Mouse (Mus musculus) cerebellum, postnatal 10 days (tissue): ENCODE measurements around the gene Nlrp1a.

Experiments
- DNase-seq, 2 experiments: peaks; one replicate each; pipeline ENCODE4 v3.0.0; 2021; ENCODE audit warnings: mixed read lengths in 2 of 2

The Nlrp1a gene

DNA sequence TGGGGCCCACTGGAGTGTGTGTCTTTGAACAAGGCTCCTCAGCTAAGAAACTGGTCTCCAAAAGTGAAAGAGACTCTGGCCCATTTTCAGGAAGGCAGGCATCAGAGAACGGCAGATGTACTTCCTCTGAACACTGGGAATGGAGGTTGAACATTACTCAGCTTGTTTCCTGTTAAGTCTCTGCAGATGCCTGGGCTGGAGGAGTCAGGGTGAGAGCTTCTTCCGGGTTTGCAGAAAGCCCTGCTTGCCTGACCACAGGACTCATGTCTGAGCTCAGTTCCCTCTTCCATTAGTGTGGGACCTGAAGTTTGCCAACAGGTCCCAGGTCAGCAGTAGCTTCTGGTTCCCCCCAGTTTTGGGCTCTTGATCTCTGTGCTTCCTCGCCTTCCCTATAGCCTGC is at the start of gene Nlrp1a:
Nlrp1a (minus strand) TSS at position 44 of the 400 bp plus-strand sequence.
- DNase-seq = no peak

DNA sequence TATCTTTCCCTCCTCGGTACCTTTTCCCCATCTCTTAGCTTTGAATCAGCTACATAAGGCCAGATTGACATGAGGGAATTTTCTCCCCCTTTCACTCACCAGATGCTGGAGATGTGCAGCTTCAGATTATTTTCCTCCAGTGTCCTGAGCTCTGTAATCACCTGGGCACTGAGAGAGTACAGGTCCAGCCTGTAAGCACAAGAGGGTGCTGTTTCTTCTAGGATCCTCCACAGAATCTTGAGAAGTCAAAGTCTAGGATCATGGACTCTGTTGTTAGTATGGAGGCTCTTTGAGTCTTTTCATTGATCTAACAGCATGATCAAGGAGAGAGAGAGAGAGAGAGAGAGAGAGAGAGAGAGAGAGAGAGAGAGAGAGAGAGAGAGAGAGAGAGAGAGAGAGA is 25.1 kb upstream of the Nlrp1a start:
- DNase-seq = peak; percentile 3 to 5

DNA sequence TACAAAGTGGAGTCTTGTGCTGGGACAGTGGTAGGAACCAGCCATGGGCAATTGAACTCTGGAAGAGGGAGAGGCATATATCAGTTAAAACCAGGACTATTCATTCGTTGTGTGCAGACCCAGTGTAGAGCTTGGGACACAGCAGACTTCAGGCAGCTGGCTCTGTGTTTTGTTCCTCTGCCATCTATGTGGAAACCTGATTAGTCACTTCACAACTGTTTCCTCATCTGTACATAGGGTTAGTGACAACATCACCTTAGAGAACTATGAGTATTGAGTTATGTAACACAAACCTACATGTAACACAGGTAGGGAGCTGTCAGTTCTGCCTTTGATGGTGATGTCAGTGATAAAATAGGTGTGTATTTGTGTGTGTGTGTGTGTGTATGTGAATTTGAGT is 19.6 kb upstream of the Nlrp1a start:
- DNase-seq = no peak

DNA sequence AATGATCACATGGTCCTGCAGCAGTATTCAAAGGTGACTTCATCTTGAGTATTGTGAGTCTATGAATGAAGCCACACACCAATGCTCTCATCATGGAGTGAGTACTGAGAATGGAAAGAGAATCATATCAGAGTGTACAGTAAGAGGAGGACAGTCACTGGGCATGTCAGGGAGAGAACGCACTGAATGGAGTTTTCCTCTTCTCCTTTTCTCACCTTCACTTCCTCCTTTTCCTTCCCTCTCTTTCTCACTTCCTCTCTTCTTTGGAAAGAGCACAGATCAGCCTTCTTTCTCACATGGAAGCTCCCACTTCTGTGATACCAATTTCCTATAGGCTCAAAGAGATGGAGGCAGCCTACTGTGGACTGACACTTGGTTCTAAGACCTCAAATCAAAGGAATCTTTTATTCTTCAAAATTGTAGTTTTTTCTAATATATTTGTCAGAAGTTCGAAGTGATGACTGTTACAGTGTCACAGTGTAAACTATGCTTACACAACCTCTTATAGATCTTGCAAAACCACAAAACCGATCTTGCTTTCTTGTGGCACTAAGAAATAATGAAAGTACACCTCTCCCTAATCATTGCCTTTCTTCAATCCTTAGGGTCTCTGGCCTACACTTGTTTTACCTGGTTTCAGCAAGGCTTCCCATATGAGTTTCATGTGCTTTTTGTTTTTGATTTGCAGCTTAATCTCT is 15.1 kb upstream of the Nlrp1a start:
- no peak for DNase-seq

DNA sequence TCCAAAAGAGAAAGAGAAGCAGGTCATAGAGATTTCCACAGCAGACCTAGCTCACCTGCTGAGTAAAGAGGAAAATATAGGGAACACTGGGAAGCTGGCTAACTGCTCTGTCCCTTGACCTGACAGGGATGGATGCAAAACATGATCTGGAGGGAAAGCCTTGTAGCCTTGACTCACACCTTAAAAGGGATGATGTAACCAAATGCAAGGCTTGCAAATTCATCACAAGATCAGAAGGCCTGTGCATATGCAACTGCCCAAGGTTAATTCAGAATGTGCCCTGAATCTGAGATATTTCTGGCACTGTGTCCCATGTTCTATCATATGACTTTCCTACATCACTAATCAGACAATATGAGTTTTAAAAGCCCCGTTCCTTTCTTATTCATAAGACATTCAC is 10.8 kb upstream of the Nlrp1a start:
- no peak for DNase-seq

DNA sequence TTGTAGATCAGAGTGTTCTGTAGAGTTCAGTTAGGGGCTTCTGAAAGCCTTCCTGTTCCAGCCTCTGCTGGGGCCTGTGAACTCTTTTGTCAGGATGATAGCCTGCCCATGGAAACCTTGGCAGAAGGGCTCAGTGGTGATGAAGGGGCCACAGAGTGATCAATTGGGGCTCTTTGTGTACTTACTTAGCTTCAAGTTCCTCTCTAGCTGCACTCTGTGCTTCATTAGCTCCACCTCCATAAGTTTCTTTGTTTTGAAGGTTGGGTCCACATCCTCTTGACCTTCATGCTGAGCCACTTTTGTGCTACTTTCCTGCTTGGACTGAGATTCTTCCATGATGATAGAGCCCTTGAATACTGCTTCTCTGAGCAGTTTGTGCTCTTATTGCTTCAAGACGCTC is 2.5 kb downstream of the Nlrp1a start:
- DNase-seq = no peak

DNA sequence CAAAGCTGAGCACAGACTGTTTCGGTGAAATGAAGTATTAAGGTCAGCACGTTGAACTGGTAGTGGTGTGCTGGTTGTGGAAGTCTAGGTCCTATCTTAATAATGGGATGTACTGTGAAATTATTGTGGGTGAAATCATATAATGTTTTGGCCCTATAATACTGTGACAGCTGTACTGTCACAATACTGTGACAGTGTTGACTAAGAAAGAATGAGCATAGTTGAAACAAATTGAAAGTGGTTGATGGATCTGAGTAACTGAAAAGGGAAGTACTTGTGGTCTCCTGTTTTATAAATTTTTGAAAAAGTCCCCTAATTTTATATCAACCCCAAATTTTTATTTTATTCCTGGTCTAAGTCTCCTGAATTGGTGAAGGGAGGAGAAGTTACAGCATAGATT is 37.4 kb downstream of the Nlrp1a start:
- DNase-seq = no peak

DNA sequence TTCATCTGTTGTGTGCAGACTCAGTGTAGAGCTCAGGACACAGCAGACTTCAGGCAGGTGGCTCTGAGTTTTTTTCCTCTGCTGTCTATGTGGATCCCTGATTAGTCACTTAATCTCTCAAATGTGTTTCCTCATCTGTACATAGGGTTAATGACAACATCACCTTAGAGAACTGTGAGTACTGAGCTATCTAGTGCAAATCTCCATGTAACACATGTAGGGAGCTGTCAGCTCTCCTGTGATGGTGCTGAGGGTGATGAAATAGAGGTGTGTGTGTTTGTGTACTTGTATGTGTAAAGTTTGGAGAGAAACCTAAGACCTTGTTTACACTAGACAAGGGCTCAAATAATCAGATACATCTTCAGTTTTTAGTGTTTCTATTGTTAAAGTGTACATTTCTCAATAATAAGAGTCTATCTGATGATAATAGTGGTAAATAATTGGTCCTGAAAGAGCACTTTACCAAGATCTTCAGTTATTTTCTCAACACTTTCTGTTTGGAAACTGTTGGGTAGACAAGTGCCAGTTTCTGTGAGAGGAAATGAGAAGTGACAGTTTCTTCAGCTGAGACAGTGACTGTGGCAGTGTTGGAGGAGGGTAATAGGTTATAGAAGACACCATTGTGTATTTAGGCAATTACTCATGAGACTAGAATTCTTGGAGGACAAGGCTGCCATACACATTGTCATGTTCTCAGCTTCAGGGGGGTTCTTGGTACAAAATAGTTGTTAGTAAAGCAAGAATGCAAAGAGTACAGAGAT is 38.1 kb downstream of the Nlrp1a start:
- no peak for DNase-seq

DNA sequence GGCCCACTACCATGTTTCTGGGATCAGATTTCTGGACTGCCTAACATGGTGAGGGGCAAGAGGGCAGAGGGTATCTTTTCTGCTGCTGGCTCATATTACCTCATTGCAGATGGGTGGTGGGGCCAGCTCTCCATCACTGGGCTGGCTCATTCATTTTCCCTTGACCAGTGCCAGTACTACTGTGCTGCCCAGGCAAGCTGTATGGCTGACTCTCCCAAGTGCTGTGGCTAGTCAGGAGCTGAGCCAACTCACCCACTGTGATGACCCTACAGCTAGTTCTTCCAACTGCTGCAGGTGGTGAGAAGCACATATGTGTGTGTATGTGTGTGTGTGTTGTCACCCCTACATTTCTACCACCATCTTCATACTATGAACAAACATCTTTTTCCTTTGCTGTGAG is 40.6 kb downstream of the Nlrp1a start:
- peak; percentile 42 to 66 for DNase-seq

DNA sequence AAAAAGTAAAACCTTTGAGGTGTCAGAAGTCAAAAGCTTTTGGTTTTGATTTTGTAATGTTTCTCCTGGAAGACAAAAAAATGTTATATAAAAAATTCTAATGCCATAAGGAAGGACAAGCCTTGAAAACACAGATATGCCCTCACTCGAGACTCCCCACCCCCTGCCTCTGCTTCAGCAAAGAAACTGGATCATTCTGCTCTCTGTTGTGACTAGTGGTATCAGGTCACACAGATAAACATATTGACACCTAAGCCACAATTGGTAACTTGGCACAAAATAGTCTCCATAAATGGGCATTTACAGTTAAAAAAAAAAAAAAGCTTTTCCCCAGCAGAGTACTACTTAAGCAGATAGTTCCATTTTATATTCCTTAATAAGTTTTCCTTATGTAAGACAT is 68.2 kb downstream of the Nlrp1a start:
- DNase-seq = no peak

DNA sequence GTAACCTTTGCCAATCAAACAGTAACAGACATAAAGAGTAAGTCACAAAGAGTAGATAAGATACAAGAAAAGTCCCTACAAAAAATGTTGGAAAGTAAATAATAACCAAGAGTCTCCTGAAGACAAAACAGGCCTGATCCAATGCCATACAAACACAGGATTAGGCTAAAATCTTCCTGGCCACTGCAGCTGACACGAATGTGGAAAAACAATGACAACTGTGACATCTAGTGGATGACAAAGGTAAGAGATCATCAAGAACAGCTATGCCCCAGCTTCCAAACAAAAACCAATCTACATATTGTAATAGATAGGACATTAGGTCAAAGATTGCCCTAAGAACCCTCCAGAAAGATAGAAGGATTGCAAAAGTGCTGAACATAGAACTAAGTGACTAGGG is 92.0 kb downstream of the Nlrp1a start:
- DNase-seq = peak; percentile 39 to 67
